Mouse (Mus musculus) stomach, adult 2 months (tissue): ENCODE data around the gene Gm2163. TPM values are rescaled to one million over a fixed set of nuclear protein-coding genes. Genes with fewer than 3 reads are reported as not detected.

Experiments used
- polyA plus RNA-seq: library from polyadenylated mRNA; depleted of rRNA; stranded (reverse); fragments of >200 nt; gene quantifications from 2 replicates; pipeline ENCODE4 v1.2.3, GENCODE M21; 2012; rRNA removed

Gene Gm2163
- not detected in 2 replicates for polyA plus RNA-seq

DNA sequence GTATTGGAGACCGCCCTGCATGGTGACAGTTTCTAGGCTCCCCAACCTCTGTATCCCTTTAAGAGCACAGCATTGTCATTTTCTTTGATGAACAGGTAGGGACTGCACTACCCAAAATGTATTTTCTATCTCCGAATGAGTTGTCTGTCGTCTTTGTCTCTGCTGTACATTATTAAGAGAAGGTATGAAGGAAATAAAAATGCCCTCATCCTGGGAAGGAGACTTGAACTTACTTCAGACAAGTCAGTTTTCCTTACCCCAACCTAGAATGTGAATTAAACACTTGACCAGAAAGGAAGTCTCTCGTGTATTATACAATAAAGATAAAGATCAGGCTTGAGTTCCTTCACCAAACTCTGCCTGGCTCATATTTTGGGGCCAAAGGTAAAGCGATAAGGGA is at the start of gene Gm2163:
TSS of gene Gm2163 (plus strand) at position 301 of the 400 bp plus-strand sequence.

DNA sequence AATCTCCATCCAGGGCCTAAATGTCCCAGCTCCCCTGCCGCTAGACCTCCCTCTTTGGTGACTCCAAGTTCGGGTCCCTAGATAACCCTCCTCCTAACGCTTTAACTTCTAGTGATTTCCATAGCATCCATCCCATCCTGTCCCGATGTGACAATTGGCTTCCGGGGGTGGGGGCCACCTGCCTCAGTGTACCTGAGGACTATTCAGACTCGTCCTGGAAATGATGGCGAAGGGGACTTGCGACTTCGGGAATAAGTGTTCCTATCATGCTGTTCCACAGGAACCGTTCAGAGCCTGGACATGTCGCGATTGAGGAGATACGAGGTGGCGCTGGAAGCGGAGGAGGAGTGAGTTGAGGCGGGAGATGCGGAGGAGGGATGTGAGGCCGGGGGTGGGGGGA is 27.5 kb upstream of the Gm2163 start, which contains the start of gene Gm21586:
TSS of gene Gm21586 (plus strand) at position 301 of the 400 bp plus-strand sequence.

DNA sequence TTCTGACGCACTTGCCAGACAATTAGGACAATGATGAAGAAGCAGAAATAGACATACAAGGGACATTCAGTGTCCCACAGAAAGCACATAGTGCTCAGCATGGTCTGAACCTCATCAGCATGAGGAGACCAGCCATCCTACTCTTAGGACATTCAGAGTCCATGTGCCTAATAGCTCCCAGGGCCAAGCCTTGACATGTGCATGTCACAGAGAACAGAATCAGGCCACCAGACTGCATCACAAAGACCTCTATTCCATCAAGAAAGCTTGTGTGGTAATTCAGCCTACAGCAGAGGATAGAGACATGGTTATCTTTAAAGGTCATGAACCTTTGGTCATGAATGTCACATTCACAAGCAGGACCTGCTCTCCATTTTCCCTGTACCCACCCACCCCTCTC is 61.5 kb downstream of the Gm2163 start, which contains the start of gene Fam205a2:
TSS of gene Fam205a2 (minus strand) at position 101 of the 400 bp plus-strand sequence.

DNA sequence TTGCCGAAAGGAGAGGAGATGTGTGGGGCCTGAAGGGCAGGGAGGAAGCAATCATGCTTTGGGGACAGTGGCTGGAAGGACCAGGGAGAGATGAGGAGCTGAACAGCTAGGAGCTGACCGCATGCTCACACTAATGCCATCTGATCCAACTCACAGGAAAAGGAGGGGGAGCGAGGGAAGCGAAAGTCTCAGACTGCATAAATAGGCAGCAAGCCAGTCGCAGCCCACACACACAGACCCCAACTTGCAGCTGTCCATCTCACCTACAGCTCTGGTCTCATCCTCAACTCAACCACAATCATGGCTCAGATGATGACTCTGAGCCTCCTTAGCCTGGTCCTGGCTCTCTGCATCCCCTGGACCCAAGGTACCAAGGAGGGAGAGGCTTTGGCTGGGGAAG is 145.3 kb downstream of the Gm2163 start, which contains the start of gene Gm10591:
TSS of gene Gm10591 (plus strand) at position 301 of the 400 bp plus-strand sequence.

DNA sequence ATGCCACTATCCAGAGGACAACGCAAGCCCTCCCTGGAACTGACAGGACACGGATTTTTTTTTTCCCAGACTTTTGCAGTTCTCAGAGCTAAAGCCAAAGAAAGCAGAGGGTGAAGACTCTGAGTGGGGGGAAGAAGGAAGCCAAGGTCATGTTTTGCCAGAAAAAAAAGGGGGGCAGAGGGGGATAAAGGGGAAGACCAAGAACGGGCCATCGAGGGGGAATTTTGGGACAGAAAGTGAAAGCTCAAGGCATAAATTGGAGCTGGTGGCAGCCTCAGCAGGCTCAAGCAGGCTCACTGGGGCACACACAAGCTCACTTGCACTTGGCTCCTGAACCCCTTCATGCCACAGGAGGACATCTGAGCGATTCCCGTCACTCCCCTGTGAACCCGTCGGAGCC is 162.9 kb downstream of the Gm2163 start, which contains the start of gene Gm2564:
TSS of gene Gm2564 (plus strand) at position 301 of the 400 bp plus-strand sequence.

Other genes starting within 250 kb of the Gm2163 start
- not detected in 2 replicates for gene Gm10600, start 226.1 kb upstream of the Gm2163 start, polyA plus RNA-seq
- gene Ccl21b, start 211.0 kb upstream of the Gm2163 start, polyA plus RNA-seq: 1.3 TPM in 1 of 2 replicates, not detected in the other
- not detected in 2 replicates for gene Gm21953, start 172.5 kb upstream of the Gm2163 start, polyA plus RNA-seq
- not detected in 2 replicates for gene Fam205a3, start 148.4 kb upstream of the Gm2163 start, polyA plus RNA-seq
- gene Gm21586, start 27.4 kb upstream of the Gm2163 start, polyA plus RNA-seq: not detected in 2 replicates
- not detected in 2 replicates for gene Fam205a2, start 61.4 kb downstream of the Gm2163 start, polyA plus RNA-seq
- gene Gm10591, start 145.4 kb downstream of the Gm2163 start, polyA plus RNA-seq: 1.3 TPM in 1 of 2 replicates, not detected in the other
- 0.63 TPM in 1 of 2 replicates, not detected in the other for gene Gm2564, start 163.0 kb downstream of the Gm2163 start, polyA plus RNA-seq
- gene Ccl27b, start 188.5 kb downstream of the Gm2163 start, polyA plus RNA-seq: not detected in 2 replicates
- 0.09 and 0.14 TPM in 2 replicates for gene Il11ra2, start 195.1 kb downstream of the Gm2163 start, polyA plus RNA-seq